Mouse (Mus musculus) neutrophil, adult 65 days (primary cell): ENCODE measurements around the gene Mcrip2. TPM values are rescaled to one million over a fixed set of nuclear protein-coding genes. Genes with fewer than 3 reads are reported as not detected.

Source experiments
- total RNA-seq: library from RNA; stranded (reverse); gene quantifications from 2 replicates; pipeline ENCODE4 v1.2.4, GENCODE M21; 2023

The Mcrip2 gene
- total RNA-seq: 1.4 and 3.2 TPM in 2 replicates

DNA sequence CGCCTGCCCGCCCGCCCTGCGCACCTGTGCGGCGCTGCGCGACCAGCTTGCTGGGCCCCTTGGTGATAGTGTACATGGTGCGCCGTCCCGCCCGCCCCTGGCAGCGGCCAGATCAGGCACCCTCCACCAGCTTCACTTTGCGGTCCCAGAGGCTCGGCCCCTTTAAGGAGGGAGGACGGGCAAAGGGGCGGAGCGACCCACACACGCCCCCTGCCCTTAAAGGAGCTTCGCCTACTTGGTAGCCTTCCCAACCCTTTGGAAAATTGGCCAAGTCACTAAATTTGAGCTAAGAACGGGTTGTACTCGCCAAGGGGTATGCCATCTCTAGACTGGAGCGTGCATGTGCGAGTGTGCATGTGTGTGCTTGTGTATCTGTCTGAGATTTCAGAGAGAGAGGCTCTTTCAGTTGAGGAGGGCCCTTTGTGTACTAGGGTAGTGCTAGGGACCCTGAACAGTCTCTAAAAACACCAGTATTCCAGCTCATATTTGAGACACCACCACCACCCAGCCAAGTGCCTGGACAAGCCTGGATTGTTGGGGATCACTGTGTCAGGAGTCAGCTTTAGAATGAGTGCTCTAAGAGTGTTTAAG lies at the start of gene Mcrip2:
TSS of gene Mcrip2 (minus strand) at position 164 of the 591 bp plus-strand sequence.

DNA sequence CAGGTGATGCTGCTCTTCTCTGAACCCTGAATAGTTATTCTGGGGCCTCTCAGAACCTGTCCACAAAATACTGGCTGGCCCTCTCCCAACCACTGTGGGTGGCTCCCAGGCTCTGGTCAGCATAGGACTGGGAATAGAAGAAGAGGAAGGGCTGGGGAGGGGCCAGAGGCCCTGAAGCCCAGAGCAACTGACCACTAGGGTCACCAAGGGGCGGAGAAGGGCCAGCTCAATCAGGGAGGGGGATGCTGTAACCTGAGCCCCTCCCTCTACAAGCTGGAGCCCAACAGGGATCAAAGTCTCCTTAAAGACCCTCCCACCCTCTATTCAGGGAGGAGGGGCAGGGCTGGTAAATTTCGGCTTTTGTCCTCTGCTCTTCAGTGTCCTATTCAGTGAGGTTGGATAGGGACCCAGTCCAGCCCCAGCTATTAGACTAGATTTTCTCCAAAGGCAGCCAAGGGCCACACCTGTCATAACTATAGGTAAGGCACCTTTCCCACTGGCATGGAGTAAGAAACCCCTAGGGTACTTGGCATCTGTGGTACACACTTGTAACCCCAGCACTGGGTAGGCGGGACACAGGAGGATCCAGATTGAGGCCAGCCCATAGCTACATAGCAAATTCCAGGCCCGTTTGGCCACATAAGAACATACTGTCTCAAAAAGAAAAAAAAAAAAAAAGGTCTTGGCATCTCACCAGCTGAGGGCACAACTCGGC lies 11.8 kb upstream of the Mcrip2 start, which contains the start of gene Wfikkn1:
TSS of gene Wfikkn1 (minus strand) at position 663 of the 715 bp plus-strand sequence.

GRCm38 (mm10) chr17:25874721-25875170 lies 6.2 kb upstream of the Mcrip2 start, which contains the start of gene Mettl26:
Mettl26 (plus strand) TSS chr17:25875074.

DNA sequence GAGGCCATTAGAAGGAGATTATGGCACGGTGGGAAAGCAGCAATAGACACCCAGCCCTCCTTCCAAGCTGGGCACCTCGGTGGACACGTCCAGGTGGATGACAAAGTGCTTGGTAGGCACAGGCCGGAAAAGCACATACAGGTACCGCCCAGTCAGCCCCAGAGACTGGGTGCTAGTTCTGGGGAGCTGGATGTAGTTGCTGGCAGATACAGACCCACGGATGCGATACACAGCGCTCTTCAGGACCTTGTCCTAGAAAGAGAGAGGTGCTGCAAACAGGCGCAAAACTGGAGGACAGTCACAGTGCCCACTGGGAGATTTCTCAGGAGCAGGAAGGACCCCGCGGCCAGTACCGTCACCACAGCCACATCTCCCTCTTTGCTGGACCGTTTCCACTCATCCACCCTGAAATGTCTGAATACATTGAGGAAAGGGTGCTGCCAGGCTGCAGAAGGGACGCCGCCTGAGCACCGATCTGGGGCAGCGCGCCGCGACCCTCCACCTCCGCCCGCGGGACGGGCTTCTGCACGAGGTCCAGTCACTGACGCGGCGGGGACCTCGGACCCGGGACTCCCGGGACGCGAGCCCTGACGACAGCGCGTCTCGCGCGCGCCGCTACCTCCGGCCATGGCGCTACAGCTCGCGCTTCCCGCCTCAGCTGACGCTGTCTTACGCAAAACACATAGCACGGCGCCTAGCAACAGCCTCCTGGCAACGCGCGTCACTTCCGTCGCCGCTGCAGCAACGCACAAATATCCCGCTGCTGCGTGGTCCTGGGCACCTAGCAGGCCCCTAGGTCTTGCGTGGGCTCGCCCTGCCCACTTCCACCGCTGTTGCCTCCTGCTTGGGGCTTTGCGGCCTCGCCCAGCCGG lies 7.5 kb downstream of the Mcrip2 start, which contains the start of gene Wdr90:
TSS of gene Wdr90 (minus strand) at position 670 of the 872 bp plus-strand sequence.

DNA sequence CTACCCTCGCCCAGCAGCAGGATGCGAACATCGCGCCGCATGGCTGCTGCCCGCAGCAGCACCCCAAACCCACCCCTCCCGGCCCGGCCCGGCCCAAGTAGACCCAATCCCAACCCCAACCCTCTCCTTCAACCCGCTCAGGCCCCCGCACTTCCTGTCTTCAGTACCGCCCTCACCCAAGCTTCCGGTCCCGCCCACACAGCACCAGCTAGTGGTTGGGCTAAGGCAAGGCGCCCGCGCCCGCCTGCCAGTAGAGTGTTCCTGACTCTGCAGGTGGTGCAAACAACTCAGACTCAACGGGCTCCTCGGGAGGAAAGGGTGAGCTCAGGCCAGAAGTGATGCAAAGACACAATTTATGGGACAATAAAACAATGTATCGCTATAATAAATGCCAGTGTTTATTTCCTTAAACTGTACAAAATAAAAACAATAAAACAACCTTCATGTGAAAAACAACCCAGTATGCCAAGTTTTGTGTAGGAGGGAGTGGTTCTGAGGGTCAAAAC lies 24.1 kb downstream of the Mcrip2 start, which contains the start of gene Rhot2:
TSS of gene Rhot2 (minus strand) at position 456 of the 506 bp plus-strand sequence.

DNA sequence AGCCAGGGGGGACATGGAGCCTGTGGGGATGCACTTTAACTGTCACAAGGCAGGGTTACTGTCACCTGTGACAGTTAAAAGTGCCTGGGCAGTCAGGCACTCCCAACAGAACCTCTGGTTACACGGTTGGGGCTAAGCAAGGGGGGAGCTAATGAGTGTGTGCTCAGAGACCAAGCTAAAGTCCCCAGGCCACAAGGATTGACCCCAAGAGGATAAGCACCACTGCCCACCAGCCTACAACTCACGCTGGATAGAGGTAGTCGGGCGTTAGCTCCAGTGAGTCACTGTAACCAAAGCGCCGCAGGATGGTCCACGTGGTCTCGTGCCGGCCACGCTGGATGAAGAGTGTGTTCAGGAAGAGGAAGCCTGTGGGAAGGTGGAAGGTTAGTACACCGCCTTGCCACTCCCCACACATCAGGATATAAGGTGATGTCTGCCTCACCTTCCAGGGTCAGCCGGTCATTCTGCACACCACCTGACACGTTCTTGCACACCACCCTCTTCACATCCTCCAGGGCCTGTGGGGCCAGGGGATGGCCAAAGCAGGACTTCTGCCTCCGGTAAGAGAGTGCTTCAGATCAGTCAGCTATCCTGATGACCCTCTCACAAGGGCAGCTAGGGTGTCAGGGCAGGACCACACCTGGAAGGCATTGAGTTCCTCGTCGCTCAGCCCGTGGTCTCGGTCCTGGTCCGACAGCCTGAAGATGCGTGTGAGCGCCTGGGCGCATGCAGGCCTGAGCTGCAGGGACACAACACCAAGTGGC lies 27.3 kb downstream of the Mcrip2 start, which contains the start of gene Gm20683:
TSS of gene Gm20683 (minus strand) at position 647 of the 764 bp plus-strand sequence.

DNA sequence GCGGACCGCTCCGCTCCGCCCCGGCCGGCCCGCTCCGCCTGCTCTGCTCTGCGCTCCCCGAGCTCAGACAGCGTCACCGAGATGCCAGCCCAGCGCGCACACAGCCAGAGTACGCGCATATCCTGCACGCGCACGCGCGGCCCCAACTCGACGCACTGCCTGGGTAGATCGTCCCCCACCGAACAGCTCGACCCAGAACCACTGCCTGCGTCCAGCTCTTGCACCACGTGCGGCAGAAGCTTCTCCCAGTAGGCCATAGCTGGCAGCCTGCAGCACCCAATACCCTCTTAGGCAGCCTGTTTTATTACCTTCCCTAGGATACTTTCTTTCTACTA lies 31.5 kb downstream of the Mcrip2 start, which contains the start of gene Rhbdl1:
TSS of gene Rhbdl1 (minus strand) at position 220 of the 335 bp plus-strand sequence.

GRCm38 (mm10) chr17:25833291-25833663 lies 35.3 kb downstream of the Mcrip2 start, which contains the start of gene Stub1:
Stub1 (minus strand) TSS chr17:25833404.

DNA sequence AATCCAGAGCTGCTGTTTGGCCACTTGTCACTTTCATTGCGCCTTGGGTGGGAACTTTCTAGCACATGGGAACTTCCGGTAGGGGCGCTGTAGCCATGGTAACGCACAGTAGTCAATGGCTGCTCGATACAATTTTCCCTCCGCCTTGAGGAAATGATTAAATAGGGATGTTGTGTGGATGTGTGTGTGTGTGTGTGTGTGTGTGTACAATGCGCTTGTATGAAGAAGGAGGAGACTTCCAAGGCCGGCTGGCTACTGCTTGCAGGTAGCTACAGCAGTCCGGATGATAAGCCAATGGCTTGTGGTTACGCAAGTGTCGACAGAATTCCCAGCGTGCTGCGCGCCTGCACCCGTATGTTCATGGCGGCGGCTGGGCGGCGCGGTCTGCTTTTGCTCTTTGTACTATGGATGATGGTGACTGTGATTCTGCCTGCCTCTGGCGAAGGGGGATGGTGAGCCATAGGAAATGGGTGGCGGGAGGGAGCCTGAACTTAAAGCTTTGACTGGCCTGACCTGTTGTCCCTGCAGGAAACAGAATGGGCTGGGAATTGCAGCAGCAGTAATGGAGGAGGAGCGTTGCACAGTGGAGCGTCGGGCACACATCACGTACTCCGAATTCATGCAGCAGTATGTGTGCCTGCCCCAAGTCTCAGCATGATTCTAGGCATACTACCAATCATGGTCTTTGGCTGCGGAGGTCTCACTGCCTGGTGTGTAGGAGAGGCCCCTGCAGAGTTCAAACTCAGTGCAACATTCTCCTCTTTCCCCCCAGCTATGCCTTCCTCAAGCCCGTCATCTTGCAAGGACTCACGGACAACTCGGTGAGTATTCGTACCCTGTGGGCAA lies 39.6 kb downstream of the Mcrip2 start, which contains the start of gene Jmjd8:
TSS of gene Jmjd8 (plus strand) at position 156 of the 846 bp plus-strand sequence.

DNA sequence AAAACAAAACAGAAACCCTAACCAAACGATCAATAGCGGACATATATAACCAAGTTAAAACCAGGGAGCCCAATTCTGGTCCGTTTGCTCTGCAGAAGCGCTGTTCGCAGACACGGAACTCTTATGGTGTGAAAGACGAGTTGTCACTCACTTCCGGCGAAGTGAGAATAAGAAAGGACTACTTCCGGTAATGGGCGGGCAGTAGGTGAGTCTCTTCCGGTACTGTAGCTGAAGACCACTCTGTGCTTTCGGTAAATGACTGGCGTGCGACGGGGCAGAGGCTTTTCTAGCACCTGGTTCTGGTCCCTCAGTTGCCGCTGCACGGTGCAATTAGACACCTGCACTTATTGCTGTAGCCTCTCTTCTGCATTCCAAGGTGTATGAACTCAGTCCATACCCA lies 45.1 kb downstream of the Mcrip2 start, which contains the start of gene Wdr24:
TSS of gene Wdr24 (plus strand) at position 176 of the 400 bp plus-strand sequence.

Other genes starting within 250 kb of the Mcrip2 start
- not detected in 2 replicates for gene Gng13, start 151.6 kb downstream of the Mcrip2 start, total RNA-seq
- gene Chtf18, start 141.3 kb downstream of the Mcrip2 start, total RNA-seq: 9.7 and 18.7 TPM in 2 replicates
- gene Rpusd1, start 141.1 kb downstream of the Mcrip2 start, total RNA-seq: 4.5 TPM in 2 replicates
- gene Mslnl, start 132.7 kb downstream of the Mcrip2 start, total RNA-seq: not detected in 2 replicates
- gene Msln, start 114.4 kb downstream of the Mcrip2 start, total RNA-seq: 0.88 TPM in 1 of 2 replicates, not detected in the other
- gene Narfl, start 95.0 kb downstream of the Mcrip2 start, total RNA-seq: 24.6 and 35.5 TPM in 2 replicates
- gene Haghl, start 83.1 kb downstream of the Mcrip2 start, total RNA-seq: 10.2 and 14.6 TPM in 2 replicates
- gene Ccdc78, start 82.2 kb downstream of the Mcrip2 start, total RNA-seq: 0.22 TPM in 1 of 2 replicates, not detected in the other
- gene Fam173a, start 75.9 kb downstream of the Mcrip2 start, total RNA-seq: 25.4 and 34.7 TPM in 2 replicates
- not detected in 2 replicates for gene AC134908.4, start 73.1 kb downstream of the Mcrip2 start, total RNA-seq
- gene Metrn, start 71.6 kb downstream of the Mcrip2 start, total RNA-seq: 10.9 and 16.2 TPM in 2 replicates
- 0.11 TPM in 1 of 2 replicates, not detected in the other for gene Fbxl16, start 59.7 kb downstream of the Mcrip2 start, total RNA-seq
- 13.3 and 17.6 TPM in 2 replicates for gene Wdr24, start 45.1 kb downstream of the Mcrip2 start, total RNA-seq
- gene Jmjd8, start 39.9 kb downstream of the Mcrip2 start, total RNA-seq: 7.7 and 8.2 TPM in 2 replicates
- gene Stub1, start 35.4 kb downstream of the Mcrip2 start, total RNA-seq: 35.4 and 46.5 TPM in 2 replicates
- 0.64 and 1.3 TPM in 2 replicates for gene Rhbdl1, start 31.5 kb downstream of the Mcrip2 start, total RNA-seq
- 1.7 and 2.8 TPM in 2 replicates for gene Gm20683, start 27.0 kb downstream of the Mcrip2 start, total RNA-seq
- 26.5 and 33.7 TPM in 2 replicates for gene Rhot2, start 23.9 kb downstream of the Mcrip2 start, total RNA-seq
- 21.9 and 25.5 TPM in 2 replicates for gene Wdr90, start 7.3 kb downstream of the Mcrip2 start, total RNA-seq
- 6.4 and 6.5 TPM in 2 replicates for gene Mettl26, start 6.3 kb upstream of the Mcrip2 start, total RNA-seq
- gene Wfikkn1, start 12.1 kb upstream of the Mcrip2 start, total RNA-seq: 2.1 and 4.1 TPM in 2 replicates
- gene Rab40c, start 51.0 kb upstream of the Mcrip2 start, total RNA-seq: 13.0 and 17.4 TPM in 2 replicates
- 34.9 and 36.2 TPM in 2 replicates for gene Pigq, start 76.2 kb upstream of the Mcrip2 start, total RNA-seq
- gene Nhlrc4, start 76.2 kb upstream of the Mcrip2 start, total RNA-seq: not detected in 2 replicates
- gene A930017K11Rik, start 83.8 kb upstream of the Mcrip2 start, total RNA-seq: not detected in 2 replicates
- gene Capn15, start 117.0 kb upstream of the Mcrip2 start, total RNA-seq: 12.0 and 19.3 TPM in 2 replicates
- 0.75 and 1.3 TPM in 2 replicates for gene Rab11fip3, start 200.8 kb upstream of the Mcrip2 start, total RNA-seq
- 2.5 and 3.0 TPM in 2 replicates for gene Decr2, start 221.6 kb upstream of the Mcrip2 start, total RNA-seq
- 0.69 and 1.1 TPM in 2 replicates for gene Nme4, start 226.8 kb upstream of the Mcrip2 start, total RNA-seq
- gene Tmem8, start 244.5 kb upstream of the Mcrip2 start, total RNA-seq: 63.4 and 78.1 TPM in 2 replicates